Mouse (Mus musculus) C2C12 (cell line): Measurements from ENCODE around the gene Fbxo17.

ENCODE experiments used
- CTCF ChIP-seq: IDR thresholded peaks from one replicate; pipeline ENCODE4 v1.5.1; 2011; ENCODE audit not compliant: control insufficient read depth, insufficient read depth, insufficient read length
- MAX ChIP-seq: IDR thresholded peaks from one replicate; pipeline ENCODE4 v1.6.1; 2011; ENCODE audit warnings: mild to moderate bottlenecking, control low read depth

- no peak for TF ChIP-seq CTCF
- TF ChIP-seq MAX: no peak
Observed at GRCm38 (mm10) chr7:28700269-28700668, 16.3 kb upstream of the Fbxo17 start.
